Mouse (Mus musculus): ENCODE data around the gene Syn2.

DNA sequence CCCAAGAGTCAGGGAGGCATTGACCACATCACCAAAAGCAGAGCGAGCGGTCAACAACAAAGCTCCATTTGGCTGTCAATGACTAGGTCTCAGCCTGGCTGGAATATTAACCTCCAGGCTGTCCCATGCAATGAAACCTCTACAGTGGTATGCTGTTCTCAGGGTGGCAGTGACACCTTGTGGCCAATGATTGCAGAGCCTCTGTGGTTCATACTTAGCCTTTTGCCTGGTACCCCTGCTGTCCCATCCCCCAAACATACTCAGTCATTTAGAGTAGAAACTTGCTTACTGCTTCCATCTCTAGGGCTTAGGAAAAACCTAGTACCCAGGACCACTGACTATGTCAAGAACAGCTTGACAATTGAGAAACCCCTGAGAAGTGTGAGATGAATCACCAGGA is 133.2 kb downstream of the Syn2 start:
- TF ChIP-seq POLR2A (IDR thresholded peaks at IDR 0.05; ENCODE audit: borderline replicate concordance, extremely low read depth, insufficient read depth, insufficient read length, poor library complexity, severe bottlenecking) (no peak), CTCF (IDR thresholded peaks at IDR 0.05; ENCODE audit: borderline replicate concordance, extremely low read depth, insufficient read depth, insufficient read length) (peak; percentile 91)
